Mouse (Mus musculus): ENCODE measurements around the gene Cacul1. TPM values are rescaled to one million over a fixed set of nuclear protein-coding genes. Genes with fewer than 3 reads are reported as not detected.
A peak's percentile ranks its signal among the peaks of the same experiment; 100 is the strongest.
"Not testable (repeated sequence)": the region's sequence is repeated elsewhere in the genome, so short reads cannot be mapped to it uniquely, and the experiment has no call there.

Cacul1 gene
- polyA plus RNA-seq (2012; rRNA removed) = 9.6 and 15.2 TPM in 2 replicates

DNA sequence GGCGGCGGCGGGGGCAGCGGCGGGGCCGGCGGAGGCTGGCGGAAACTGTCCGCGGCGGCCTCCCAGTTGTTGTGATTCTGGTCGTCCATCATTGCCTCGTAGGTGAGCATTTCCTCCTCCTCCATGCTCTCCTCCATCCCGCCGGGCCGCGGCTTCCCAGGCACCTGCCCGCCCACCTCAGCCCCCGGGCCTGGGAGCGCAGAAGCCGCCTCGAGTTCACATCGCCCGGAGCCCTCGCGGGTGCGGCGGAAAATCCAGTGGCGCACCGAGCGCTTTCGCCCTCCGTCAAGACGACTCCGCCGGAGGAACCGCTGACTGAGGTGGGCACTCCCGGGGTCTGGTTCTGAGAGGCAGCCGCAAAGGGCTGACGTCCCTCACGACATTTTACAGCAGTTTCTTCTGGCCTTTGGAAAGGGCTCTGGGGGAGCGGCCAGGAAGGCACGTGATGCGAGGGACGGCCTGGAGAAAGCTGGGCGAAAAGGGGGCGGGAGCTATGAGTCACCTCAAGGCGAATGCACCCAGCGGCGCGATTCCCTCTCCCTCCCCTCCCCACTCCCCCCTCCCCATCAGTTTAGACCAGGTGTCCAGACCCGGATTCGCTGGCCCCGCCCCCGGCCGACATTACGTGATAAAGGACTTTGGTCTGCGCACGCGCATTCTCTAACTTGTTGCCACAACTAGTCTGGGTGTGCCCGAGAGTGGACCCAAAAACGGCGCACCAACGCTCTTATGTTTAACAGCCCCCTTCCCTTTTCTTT, at the start of gene Cacul1:
Cacul1 (minus strand) TSS at position 444 of the 758 bp plus-strand sequence.
- peaks cover 13% of the 10 kb centered on the region for H3K4me1 ChIP-seq (ENCODE audit: control insufficient read depth, insufficient read depth, low read length)
- DNase-seq = peak; percentile 95
- TF ChIP-seq CTCF (IDR thresholded peaks at IDR 0.05; ENCODE audit: insufficient read depth, low read length) = no peak
- peak; percentile 87; the same call in 1 of the 2 replicates for TF ChIP-seq POLR2A (IDR thresholded peaks at IDR 0.05; ENCODE audit: borderline replicate concordance, extremely low read depth, low read depth, low read length)
- 1% methylated on average over 62 of the region's 64 CpGs for WGBS
- peak within 1 kb of the TSS; percentile 95 for H3K4me3 ChIP-seq (replicated peaks; ENCODE audit: extremely low read depth, low read depth, low read length)

DNA sequence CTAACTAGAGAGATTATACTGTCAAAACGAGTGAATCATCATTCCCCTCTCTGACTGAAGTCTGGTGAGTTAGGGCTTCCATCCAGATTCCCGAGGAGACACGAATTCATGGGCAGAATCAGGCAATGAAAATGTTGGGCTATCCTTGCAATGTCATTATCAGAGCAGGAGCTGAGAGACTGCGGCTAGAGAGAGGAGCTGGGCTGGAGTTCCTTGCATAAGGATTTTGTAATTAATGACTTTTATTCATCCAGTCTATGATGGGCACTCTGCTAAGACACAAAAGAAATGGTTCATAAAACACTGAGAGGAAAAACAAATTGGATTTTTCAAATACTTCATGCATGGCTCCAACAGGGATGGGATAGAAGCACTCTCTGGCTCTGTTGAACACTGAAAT, 38.6 kb upstream of the Cacul1 start:
- Histone ChIP-seq H3K4me1 (ENCODE audit: control insufficient read depth, insufficient read depth, low read length) (no peaks in the 10 kb centered on the region), H3K4me3 (replicated peaks; ENCODE audit: extremely low read depth, low read depth, low read length) (no peak overlapping the region)
- no peak for TF ChIP-seq POLR2A (IDR thresholded peaks at IDR 0.05; ENCODE audit: borderline replicate concordance, extremely low read depth, low read depth, low read length)
- no peak for TF ChIP-seq CTCF (IDR thresholded peaks at IDR 0.05; ENCODE audit: insufficient read depth, low read length)
- no peak for DNase-seq
- 58% methylated on average over 4 of the region's 4 CpGs for WGBS

DNA sequence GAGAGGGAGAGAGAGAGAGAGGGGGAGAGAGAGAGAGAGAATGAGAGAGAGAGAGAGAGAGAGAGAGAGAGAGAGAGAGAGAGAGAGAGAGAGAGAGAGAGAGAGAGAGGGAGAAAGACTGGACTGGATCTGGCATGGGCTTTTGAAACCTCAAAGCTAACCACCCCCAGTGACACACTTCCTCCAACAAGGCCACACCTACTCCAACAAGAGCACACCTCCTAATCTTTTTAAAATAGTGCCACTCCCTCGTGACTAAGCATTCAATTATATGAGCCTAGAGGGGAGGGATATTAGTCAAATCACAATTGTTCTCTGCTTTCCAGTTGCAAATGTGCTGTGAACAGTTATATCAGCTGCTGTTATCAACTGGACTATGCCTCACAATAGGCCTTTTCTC, 36.2 kb upstream of the Cacul1 start:
- 16% methylated on average over 1 of the region's 1 CpGs for WGBS
- Histone ChIP-seq H3K4me1 (ENCODE audit: control insufficient read depth, insufficient read depth, low read length) (no peaks in the 10 kb centered on the region), H3K4me3 (replicated peaks; ENCODE audit: extremely low read depth, low read depth, low read length) (no peak overlapping the region)
- DNase-seq = no peak
- TF ChIP-seq CTCF (IDR thresholded peaks at IDR 0.05; ENCODE audit: insufficient read depth, low read length) (no peak), POLR2A (IDR thresholded peaks at IDR 0.05; ENCODE audit: borderline replicate concordance, extremely low read depth, low read depth, low read length) (no peak)

DNA sequence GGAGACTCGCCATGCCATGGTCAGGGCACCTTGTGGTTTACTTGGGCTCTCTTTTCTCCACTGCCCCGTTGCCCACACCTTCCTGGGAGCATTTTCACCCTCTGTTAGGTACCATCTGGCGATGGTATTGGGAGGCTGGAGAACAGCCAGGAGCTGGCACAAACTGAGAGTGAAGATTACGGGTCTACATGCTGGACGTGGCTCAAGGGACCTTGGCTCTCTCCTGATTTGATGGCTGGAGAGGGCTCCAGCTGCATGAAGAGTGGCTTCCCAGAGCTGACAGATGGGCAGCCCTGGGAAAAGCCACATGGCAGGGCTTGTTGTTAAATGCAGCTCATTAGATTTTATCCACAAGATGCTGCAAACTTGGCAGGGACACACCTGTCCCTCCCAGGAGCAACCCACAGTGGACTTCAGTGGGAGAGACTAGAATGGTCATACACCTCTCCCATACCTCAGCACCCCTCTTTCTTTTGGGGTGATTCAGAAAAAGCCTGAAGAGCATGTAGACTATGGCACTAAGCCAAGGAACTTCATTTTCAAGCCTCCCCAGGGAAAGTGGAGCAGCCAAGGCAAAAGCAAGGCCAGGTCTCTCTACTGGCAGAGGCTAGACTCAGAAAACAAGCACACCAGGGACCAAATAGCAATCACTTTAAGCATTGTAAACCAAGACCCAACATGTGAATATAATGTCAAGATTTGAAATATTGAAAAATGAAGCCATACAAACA, 34.8 kb upstream of the Cacul1 start:
- H3K4me3 ChIP-seq (replicated peaks; ENCODE audit: extremely low read depth, low read depth, low read length) = no peak overlapping the region
- no peaks in the 10 kb centered on the region for H3K4me1 ChIP-seq (ENCODE audit: control insufficient read depth, insufficient read depth, low read length)
- TF ChIP-seq CTCF (IDR thresholded peaks at IDR 0.05; ENCODE audit: insufficient read depth, low read length) (no peak), POLR2A (IDR thresholded peaks at IDR 0.05; ENCODE audit: borderline replicate concordance, extremely low read depth, low read depth, low read length) (no peak)
- WGBS = 65% methylated on average over 5 of the region's 5 CpGs
- DNase-seq = no peak

DNA sequence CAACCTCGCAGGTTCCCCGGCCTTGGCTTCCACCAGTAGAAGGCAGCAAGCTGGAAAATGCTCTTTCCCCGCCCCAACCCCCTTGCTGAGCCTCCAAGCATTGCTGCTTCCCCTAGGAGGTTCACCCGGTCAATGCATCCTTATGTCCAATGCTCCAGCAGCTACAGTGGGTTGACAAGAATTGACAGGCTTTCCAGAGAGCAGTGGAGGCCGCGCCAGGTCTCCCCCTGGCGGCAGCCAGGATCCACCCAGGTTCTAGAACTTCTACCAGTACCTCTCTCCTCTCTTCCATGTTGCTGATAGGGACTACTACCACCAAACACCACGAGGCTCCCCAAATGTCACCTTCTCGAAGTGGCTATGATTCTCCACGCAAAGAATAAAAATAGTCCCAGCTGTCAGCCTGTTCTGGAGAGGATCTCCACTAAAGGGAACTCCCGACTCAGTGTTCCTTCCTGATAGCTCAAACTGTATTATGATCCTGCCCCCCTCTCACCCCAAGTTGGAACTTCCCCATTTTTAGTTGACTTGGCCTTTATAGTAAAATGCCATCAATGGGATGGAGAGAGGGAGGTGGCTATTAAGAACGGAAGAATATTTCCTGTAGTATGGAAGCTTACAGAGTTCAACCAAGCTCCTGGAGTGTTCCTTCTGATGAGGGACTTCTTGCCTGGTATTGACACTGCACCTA, 30.8 kb upstream of the Cacul1 start:
- WGBS = 36% methylated on average over 12 of the region's 12 CpGs
- no peak for TF ChIP-seq POLR2A (IDR thresholded peaks at IDR 0.05; ENCODE audit: borderline replicate concordance, extremely low read depth, low read depth, low read length)
- peak; percentile 46 for TF ChIP-seq CTCF (IDR thresholded peaks at IDR 0.05; ENCODE audit: insufficient read depth, low read length)
- peak; percentile 12 for DNase-seq
- H3K4me3 ChIP-seq (replicated peaks; ENCODE audit: extremely low read depth, low read depth, low read length) = no peak overlapping the region
- no peaks in the 10 kb centered on the region for H3K4me1 ChIP-seq (ENCODE audit: control insufficient read depth, insufficient read depth, low read length)

DNA sequence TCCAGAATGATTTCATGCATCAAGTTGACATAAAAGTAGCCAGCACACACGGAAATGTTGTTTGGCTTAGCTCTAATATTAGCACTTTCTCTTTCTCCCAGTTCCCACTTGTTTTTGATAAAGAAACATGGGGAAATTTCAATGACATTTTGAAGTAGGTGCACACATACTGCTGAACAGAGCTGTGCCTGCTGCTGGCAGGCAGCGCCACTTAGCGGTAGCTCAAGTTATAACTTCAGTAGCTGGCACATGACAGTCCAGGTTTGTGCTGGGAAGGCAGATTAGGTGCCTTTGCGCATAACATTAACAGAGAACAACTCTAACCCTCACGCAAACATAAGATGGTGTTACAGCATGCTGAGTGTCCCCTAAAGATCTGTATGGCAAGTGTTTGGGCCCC, 27.9 kb upstream of the Cacul1 start:
- WGBS = 31% methylated on average over 5 of the region's 5 CpGs
- peak; percentile 50 for DNase-seq
- H3K4me1 ChIP-seq (ENCODE audit: control insufficient read depth, insufficient read depth, low read length) = no peaks in the 10 kb centered on the region

DNA sequence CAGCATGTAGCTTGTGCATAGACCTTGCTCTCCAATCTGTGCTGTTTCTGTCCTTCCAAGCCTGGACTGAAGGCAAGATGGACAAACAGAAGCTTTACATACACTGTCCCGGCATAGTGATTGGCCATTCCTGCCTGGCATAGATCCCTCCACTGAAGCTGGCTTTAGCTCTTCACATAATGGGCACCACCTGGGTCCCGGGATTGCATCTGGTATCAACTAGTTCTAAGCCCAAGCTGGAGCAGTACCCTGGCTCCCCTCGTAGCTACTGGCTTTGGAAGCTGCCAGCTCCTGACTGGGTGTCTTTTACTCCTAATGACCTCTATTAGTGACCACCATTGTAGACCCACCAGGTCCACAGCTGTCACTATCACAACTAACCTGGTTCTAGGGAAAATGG, 22.8 kb upstream of the Cacul1 start:
- DNase-seq = no peak
- 78% methylated on average over 3 of the region's 3 CpGs for WGBS
- Histone ChIP-seq H3K4me3 (replicated peaks; ENCODE audit: extremely low read depth, low read depth, low read length) (no peak overlapping the region), H3K4me1 (ENCODE audit: control insufficient read depth, insufficient read depth, low read length) (no peaks in the 10 kb centered on the region)
- TF ChIP-seq POLR2A (IDR thresholded peaks at IDR 0.05; ENCODE audit: borderline replicate concordance, extremely low read depth, low read depth, low read length) = no peak
- TF ChIP-seq CTCF (IDR thresholded peaks at IDR 0.05; ENCODE audit: insufficient read depth, low read length) = no peak

More for the DNA sequence above, 27.9 kb upstream of the Cacul1 start:
- no peak overlapping the region for H3K4me3 ChIP-seq (replicated peaks; ENCODE audit: extremely low read depth, low read depth, low read length)
- peak; percentile 94 for TF ChIP-seq CTCF (IDR thresholded peaks at IDR 0.05; ENCODE audit: insufficient read depth, low read length)
- TF ChIP-seq POLR2A (IDR thresholded peaks at IDR 0.05; ENCODE audit: borderline replicate concordance, extremely low read depth, low read depth, low read length) = no peak

DNA sequence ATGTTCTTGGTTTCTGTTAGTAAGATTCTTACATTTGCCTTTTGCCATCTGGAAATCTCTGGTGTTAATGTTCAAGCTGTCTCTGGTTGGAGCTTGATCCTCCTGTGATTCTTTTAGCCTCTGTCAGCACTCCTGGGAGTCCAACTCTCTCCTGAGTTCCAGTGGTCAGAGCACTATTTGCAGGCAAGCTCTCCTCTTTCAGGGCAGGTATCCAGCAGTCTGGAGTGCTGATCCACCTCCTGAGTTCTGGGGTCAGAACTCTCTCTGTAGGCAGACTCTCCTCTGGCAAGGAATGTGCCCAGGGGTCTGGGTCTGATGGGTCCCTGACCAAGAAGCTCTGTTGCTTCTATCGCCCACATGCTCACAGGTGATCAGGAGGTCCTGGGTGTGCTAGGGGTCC, 21.2 kb upstream of the Cacul1 start:
- H3K4me1 ChIP-seq (ENCODE audit: control insufficient read depth, insufficient read depth, low read length); H3K4me3 ChIP-seq (replicated peaks; ENCODE audit: extremely low read depth, low read depth, low read length); DNase-seq: not testable (repeated sequence)
- 88% methylated on average over 1 of the region's 1 CpGs for WGBS

DNA sequence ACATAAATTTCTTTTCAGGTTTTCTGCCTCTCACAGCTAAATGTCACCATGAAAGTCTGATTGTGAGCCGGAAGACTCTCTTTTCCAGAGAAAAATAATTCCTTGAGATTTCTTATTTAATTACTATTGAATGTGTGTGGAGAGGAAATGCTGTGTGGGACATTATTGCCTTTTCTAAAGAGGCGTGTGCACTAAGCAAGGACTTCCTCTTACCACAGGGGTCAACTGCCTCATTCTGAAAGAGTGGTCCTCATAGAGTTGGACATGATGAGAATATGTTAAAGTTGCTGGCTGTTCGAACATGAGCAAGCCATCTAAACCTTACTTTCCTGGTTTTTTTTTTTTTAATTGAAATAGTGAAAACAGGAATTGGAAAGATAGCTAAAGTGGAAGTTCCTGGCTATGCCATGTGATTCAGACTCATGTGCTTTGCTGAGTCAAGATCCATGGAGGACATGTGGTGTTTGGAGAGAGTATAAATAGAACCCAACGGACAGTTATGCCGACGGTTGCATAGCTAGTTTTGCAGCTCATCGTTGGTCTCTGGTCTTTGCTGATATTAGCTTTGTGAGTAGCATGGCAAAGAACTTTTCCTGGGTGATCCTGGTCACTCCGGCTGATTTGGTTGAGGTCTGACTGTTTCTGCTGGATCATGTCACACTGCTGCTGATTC, 17.3 kb upstream of the Cacul1 start:
- no peak for DNase-seq
- TF ChIP-seq CTCF (IDR thresholded peaks at IDR 0.05; ENCODE audit: insufficient read depth, low read length) (no peak), POLR2A (IDR thresholded peaks at IDR 0.05; ENCODE audit: borderline replicate concordance, extremely low read depth, low read depth, low read length) (no peak)
- H3K4me1 ChIP-seq (ENCODE audit: control insufficient read depth, insufficient read depth, low read length) = no peaks in the 10 kb centered on the region
- no peak overlapping the region for H3K4me3 ChIP-seq (replicated peaks; ENCODE audit: extremely low read depth, low read depth, low read length)
- WGBS = 68% methylated on average over 8 of the region's 8 CpGs

All from lung, adult 2 months (tissue).